Mouse (Mus musculus) E14TG2a.4 (cell line): ENCODE measurements at regions not wholly inside any gene's neighbourhood (a gene's known extent, or its start where the extent isn't known, plus 50 kb on each side); places are given as distances from the start of the nearest gene placed in this dataset.

ENCODE experiments used
- H3K27me3 ChIP-seq: 2 replicates; pipeline ENCODE4 v1.6.1; 2014; ENCODE audit warnings: low read length, control low read depth; ENCODE audit not compliant: insufficient read depth
- H3K36me3 ChIP-seq: 2 replicates; pipeline ENCODE4 v1.6.1; 2014; ENCODE audit warnings: low read length, control low read depth; ENCODE audit not compliant: insufficient read depth
- H3K4me1 ChIP-seq: replicated peaks from 2 replicates; pipeline ENCODE4 v1.6.1; 2014; ENCODE audit warnings: low read depth, low read length, control low read depth
- H3K4me3 ChIP-seq: replicated peaks from 2 replicates; pipeline ENCODE4 v1.5.1; 2014; ENCODE audit warnings: mild to moderate bottlenecking, low read length
- H3K9me3 ChIP-seq: 2 replicates; pipeline ENCODE4 v1.6.1; 2014; ENCODE audit warnings: low read length, control low read depth
- CTCF ChIP-seq: conservative IDR thresholded peaks from 2 replicates; pipeline ENCODE4 v1.5.1; 2014; ENCODE audit warnings: low read length
- NANOG ChIP-seq: IDR thresholded peaks from 2 replicates; pipeline ENCODE4 v1.6.1; 2014; ENCODE audit warnings: borderline replicate concordance, low read length, mixed read lengths
- POU5F1 ChIP-seq: IDR thresholded peaks from 2 replicates; pipeline ENCODE4 v1.6.1; 2014; ENCODE audit warnings: low read length, borderline replicate concordance

GRCm38 (mm10) chr4:47936470-47937125, 108.4 kb upstream of the Nr4a3 start:
- Histone ChIP-seq H3K4me3 (no peak overlapping the region), H3K9me3 (peaks cover 7% of the 10 kb centered on the region), H3K4me1 (no peaks in the 10 kb centered on the region), H3K36me3 (no peaks in the 10 kb centered on the region), H3K27me3 (no peaks in the 10 kb centered on the region)
- no peak for TF ChIP-seq NANOG
- TF ChIP-seq CTCF, result no peak

- Histone ChIP-seq H3K36me3 (no peaks in the 10 kb centered on the region), H3K27me3 (no peaks in the 10 kb centered on the region), H3K4me3 (no peak overlapping the region), H3K4me1 (no peaks in the 10 kb centered on the region), H3K9me3 (no peaks in the 10 kb centered on the region)
- TF ChIP-seq POU5F1 (no peak), CTCF (no peak), NANOG (no peak)
These were observed 96.9 kb upstream of the Nr4a3 start for GRCm38 (mm10) chr4:47947869-47948573.

- Histone ChIP-seq H3K9me3 (no peaks in the 10 kb centered on the region), H3K4me1 (no peaks in the 10 kb centered on the region), H3K27me3 (no peaks in the 10 kb centered on the region), H3K4me3 (no peak overlapping the region), H3K36me3 (no peaks in the 10 kb centered on the region)
- TF ChIP-seq POU5F1 (no peak), CTCF (no peak; the same call in 1 of the 2 replicates), NANOG (no peak)
These were observed 96.2 kb upstream of the Nr4a3 start for GRCm38 (mm10) chr4:47948789-47949188.

- Histone ChIP-seq H3K27me3 (0 out of 2 replicates have a peak, but pooled peaks cover 2% of the 10 kb centered on the region), H3K4me3 (no peak overlapping the region), H3K36me3 (no peaks in the 10 kb centered on the region), H3K9me3 (no peaks in the 10 kb centered on the region), H3K4me1 (no peaks in the 10 kb centered on the region)
- TF ChIP-seq NANOG (no peak), CTCF (no peak), POU5F1 (no peak)
These were observed 90.2 kb upstream of the Nr4a3 start for GRCm38 (mm10) chr4:47954576-47955305.

GRCm38 (mm10) chr4:47964630-47965029, 80.3 kb upstream of the Nr4a3 start:
- Histone ChIP-seq H3K27me3 (0 out of 2 replicates have a peak, but pooled peaks cover 2% of the 10 kb centered on the region), H3K9me3 (no peaks in the 10 kb centered on the region), H3K4me1 (no peaks in the 10 kb centered on the region), H3K4me3 (no peak overlapping the region), H3K36me3 (no peaks in the 10 kb centered on the region)
- no peak for TF ChIP-seq POU5F1
- TF ChIP-seq CTCF, result no peak
- no peak for TF ChIP-seq NANOG

- Histone ChIP-seq H3K9me3 (no peaks in the 10 kb centered on the region), H3K27me3 (no peaks in the 10 kb centered on the region), H3K36me3 (no peaks in the 10 kb centered on the region), H3K4me1 (no peaks in the 10 kb centered on the region; the same call in 1 of the 2 replicates), H3K4me3 (no peak overlapping the region)
- TF ChIP-seq CTCF, result no peak
- no peak for TF ChIP-seq NANOG
- no peak for TF ChIP-seq POU5F1
These were observed 73.1 kb upstream of the Nr4a3 start for GRCm38 (mm10) chr4:47971861-47972260.

- no peaks in the 10 kb centered on the region for H3K36me3 ChIP-seq
- TF ChIP-seq POU5F1 (no peak), CTCF (no peak), NANOG (no peak)
These were observed 65.2 kb upstream of the Nr4a3 start for GRCm38 (mm10) chr4:47979579-47980313.

More at GRCm38 (mm10) chr4:47979579-47980313, 65.2 kb upstream of the Nr4a3 start:
- no peaks in the 10 kb centered on the region for H3K9me3 ChIP-seq
- H3K4me3 ChIP-seq, result no peak overlapping the region
- H3K4me1 ChIP-seq, result peaks cover 2% of the 10 kb centered on the region; the same call in 1 of the 2 replicates
- no peaks in the 10 kb centered on the region for H3K27me3 ChIP-seq
